Mouse (Mus musculus) liver, embryonic 14.5 days (tissue): Measurements from ENCODE around the gene Def6. TPM values are rescaled to one million over a fixed set of nuclear protein-coding genes. Genes with fewer than 3 reads are reported as not detected.
A peak's percentile ranks its signal among the peaks of the same experiment; 100 is the strongest.

ENCODE experiments used
- ATAC-seq: fragments of 200-750 bp; cut with Nextera tagmentation; 2 replicates; pipeline ENCODE4 v1.8.0; 2017; ENCODE audit warnings: moderate number of reproducible peaks, mild to moderate bottlenecking, moderate library complexity; ENCODE audit not compliant: insufficient read depth
- DNase-seq, 3 experiments: peaks; one replicate each; pipeline ENCODE4 v3.0.0-alpha.2; 2012 to 2013; ENCODE audit warnings: low read depth in 3 of 3, low spot score in 3 of 3
- H3K27ac ChIP-seq: fragments of 300-500 bp; sonication (generic); 2 replicates; pipeline ENCODE4 v1.5.1; 2014; ENCODE audit warnings: moderate library complexity, mild to moderate bottlenecking, control low read depth, inconsistent platforms
- H3K27me3 ChIP-seq: fragments of 300-500 bp; sonication (generic); 2 replicates; pipeline ENCODE4 v1.6.1; 2014; ENCODE audit warnings: mild to moderate bottlenecking, low read length, moderate library complexity; ENCODE audit not compliant: control insufficient read depth, insufficient read depth
- H3K36me3 ChIP-seq: fragments of 300-500 bp; sonication (generic); replicated peaks from 2 replicates; pipeline ENCODE4 v1.6.1; 2014; ENCODE audit warnings: low read depth; ENCODE audit not compliant: control insufficient read depth, insufficient read depth
- H3K4me1 ChIP-seq, 2 experiments: fragments of 200-500 bp in 1 of 2; fragments of 300-500 bp in 1 of 2; sonication (generic) in 1 of 2; replicated peaks; 2 replicates each; pipeline ENCODE4 v1.6.1; 2012 to 2014; ENCODE audit warnings: antibody characterized with exemption in 1 of 2, inconsistent platforms in 1 of 2, low read length in 1 of 2; ENCODE audit not compliant: control insufficient read depth in 2 of 2, insufficient read depth in 2 of 2
- H3K4me2 ChIP-seq: fragments of 300-500 bp; sonication (generic); 2 replicates; pipeline ENCODE4 v1.6.1; 2014; ENCODE audit warnings: low read depth, mild to moderate bottlenecking, control low read depth, moderate library complexity
- H3K4me3 ChIP-seq, 2 experiments: fragments of 200-500 bp in 1 of 2; fragments of 300-500 bp in 1 of 2; sonication (generic) in 1 of 2; 2 replicates each; pipeline ENCODE4 v1.5.1; 2012 to 2014; ENCODE audit warnings: low read depth in 2 of 2, low read length in 2 of 2, mild to moderate bottlenecking in 2 of 2, control low read depth in 1 of 2, inconsistent platforms in 1 of 2, moderate library complexity in 1 of 2; ENCODE audit not compliant: insufficient read depth in 1 of 2
- H3K9ac ChIP-seq: fragments of 300-500 bp; sonication (generic); replicated peaks from 2 replicates; pipeline ENCODE4 v1.6.1; 2014; ENCODE audit warnings: mild to moderate bottlenecking, control low read depth, moderate library complexity
- H3K9me3 ChIP-seq: fragments of 300-500 bp; sonication (generic); 2 replicates; pipeline ENCODE4 v1.6.1; 2016; ENCODE audit warnings: low read length, mixed read lengths; ENCODE audit not compliant: control insufficient read depth
- CTCF ChIP-seq: IDR thresholded peaks from 2 replicates; pipeline ENCODE4 v1.5.1; 2016; ENCODE audit warnings: antibody characterized with exemption, low read depth, control low read depth
- EP300 ChIP-seq: IDR thresholded peaks from 2 replicates; pipeline ENCODE4 v1.6.1; 2016; ENCODE audit warnings: antibody characterized with exemption, low read depth
- WGBS: fragments of 180-500 bp; shearing (Covaris S2); extraction: QIAGEN DNeasy Blood & Tissue Kit; methylation state at CpG from one replicate; pipeline ENCODE4 v1.1.7; 2014; ENCODE audit not compliant: insufficient replicate concordance; 5-methylcytosine and 5-hydroxymethylcytosine counted together
- polyA plus RNA-seq, 2 experiments: library from polyadenylated mRNA; depleted of rRNA in 1 of 2; stranded (reverse) in 1 of 2; unstranded in 1 of 2; fragments of >200 nt; fragmentation: Nextera tagmentation in 1 of 2; extraction: Ambion mirVana in 1 of 2; gene quantifications; 2 replicates each; pipeline versions ENCODE4 v1.2.1 to v1.2.3; 2012 to 2014

Gene Def6
- polyA plus RNA-seq, 2 experiments = 5.7 to 10.4 TPM

DNA sequence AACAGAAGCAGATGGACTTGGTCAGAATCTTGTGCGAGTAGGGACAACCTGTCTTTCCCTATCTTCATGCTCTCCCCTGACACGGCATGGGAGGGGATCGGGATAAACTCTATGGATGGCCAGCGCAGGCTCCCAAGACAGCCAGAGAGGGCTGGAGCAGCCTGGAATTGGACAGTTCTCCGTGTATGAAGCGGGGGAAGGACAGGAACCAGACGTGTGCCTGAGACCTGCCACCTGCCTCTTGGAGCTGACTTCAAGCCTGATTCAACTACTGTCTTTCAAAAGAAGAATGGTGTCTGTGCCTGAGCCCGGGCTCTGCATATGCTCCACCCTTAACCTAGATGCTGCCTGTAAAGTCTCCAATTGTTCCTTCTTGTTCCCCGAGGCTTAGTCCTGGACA lies 34.9 kb upstream of the Def6 start:
- DNase-seq = no peak
- Histone ChIP-seq H3K9me3 (no peaks in the 10 kb centered on the region), H3K4me3 (no peak overlapping the region), H3K4me1 (peaks cover 0 to 6% of the 10 kb centered on the region in 2 experiments; a peak in 2 of 4 replicates), H3K4me2 (no peak overlapping the region), H3K36me3 (no peaks in the 10 kb centered on the region), H3K27me3 (no peaks in the 10 kb centered on the region), H3K9ac (no peak overlapping the region), H3K27ac (no peak overlapping the region)
- TF ChIP-seq EP300 (no peak), CTCF (no peak)
- no peak for ATAC-seq
- WGBS = 57% methylated on average over 9 of the region's 9 CpGs

GRCm38 (mm10) chr17:28176775-28177539 lies 30.6 kb upstream of the Def6 start, which contains the start of gene Zfp523:
Zfp523 (plus strand) TSS chr17:28177129.
- Histone ChIP-seq H3K4me1 (peaks cover 0 to 19% of the 10 kb centered on the region in 2 experiments; a peak in 2 of 4 replicates), H3K4me3 (peak within 1 kb of the TSS; percentile 44 to 80)

DNA sequence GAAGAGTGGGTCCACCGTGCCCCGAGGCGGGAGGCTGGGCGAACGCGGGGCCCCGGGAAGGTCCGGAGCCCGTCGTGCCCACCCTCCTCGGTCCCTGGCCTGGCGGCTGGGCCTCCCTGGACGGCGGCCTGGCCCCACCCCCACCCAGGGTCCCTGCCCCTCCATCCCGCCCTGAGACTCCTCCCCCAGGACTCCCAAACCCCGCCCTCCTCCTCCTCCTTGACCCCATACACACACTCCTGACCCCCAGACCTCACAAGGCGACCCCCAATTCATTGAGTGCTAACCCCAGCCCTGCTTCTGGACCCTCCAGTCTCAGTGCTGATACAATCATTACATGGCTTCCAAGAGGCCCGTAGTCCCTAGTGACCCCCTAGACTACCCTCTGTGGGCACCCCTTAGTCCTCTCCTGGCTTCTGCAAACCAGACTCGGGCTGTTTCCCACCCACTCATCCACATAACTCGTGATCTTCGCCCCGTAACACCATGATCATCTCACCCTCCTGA lies 30.0 kb upstream of the Def6 start:
- DNase-seq = no peak
- H3K4me1 ChIP-seq = peaks cover 0 to 19% of the 10 kb centered on the region in 2 experiments; a peak in 2 of 4 replicates
- WGBS = 6% methylated on average over 22 of the region's 22 CpGs

More at GRCm38 (mm10) chr17:28176775-28177539, 30.6 kb upstream of the Def6 start, which contains the start of gene Zfp523:
- no peak for TF ChIP-seq CTCF
- no peak for TF ChIP-seq EP300
- Histone ChIP-seq H3K27ac (no peak within 1 kb of the TSS), H3K9ac (peak within 1 kb of the TSS; percentile 82), H3K27me3 (no peaks in the 10 kb centered on the region), H3K36me3 (no peaks in the 10 kb centered on the region), H3K9me3 (no peaks in the 10 kb centered on the region), H3K4me2 (peak within 1 kb of the TSS; percentile 86)
- DNase-seq (peak; percentile 51 to 61 (median 59)), ATAC-seq (peak; percentile 82)
- under 1% methylated on average over 74 of the region's 82 CpGs for WGBS

GRCm38 (mm10) chr17:28180331-28180730 lies 27.2 kb upstream of the Def6 start:
- Histone ChIP-seq H3K4me1 (peaks cover 0 to 26% of the 10 kb centered on the region in 2 experiments; a peak in 2 of 4 replicates), H3K27me3 (no peaks in the 10 kb centered on the region), H3K27ac (no peak overlapping the region), H3K9ac (no peak overlapping the region), H3K4me3 (no peak overlapping the region), H3K4me2 (no peak overlapping the region), H3K9me3 (no peaks in the 10 kb centered on the region), H3K36me3 (no peaks in the 10 kb centered on the region)
- ATAC-seq (no peak), DNase-seq (no peak)
- no peak for TF ChIP-seq EP300
- no peak for TF ChIP-seq CTCF
- 67% methylated on average over 4 of the region's 4 CpGs for WGBS

More for the DNA sequence above, 30.0 kb upstream of the Def6 start:
- TF ChIP-seq CTCF = no peak
- Histone ChIP-seq H3K4me2 (peak overlapping the region; percentile 86), H3K9ac (peak overlapping the region; percentile 82), H3K27me3 (no peaks in the 10 kb centered on the region), H3K9me3 (no peaks in the 10 kb centered on the region), H3K4me3 (peak overlapping the region; percentile 44 to 80), H3K27ac (no peak overlapping the region), H3K36me3 (no peaks in the 10 kb centered on the region)
- ATAC-seq = peak; percentile 70
